Mouse (Mus musculus): ENCODE results near the gene Arpp21.
A peak's percentile ranks its signal among the peaks of the same experiment; 100 is the strongest.

The Arpp21 gene

DNA sequence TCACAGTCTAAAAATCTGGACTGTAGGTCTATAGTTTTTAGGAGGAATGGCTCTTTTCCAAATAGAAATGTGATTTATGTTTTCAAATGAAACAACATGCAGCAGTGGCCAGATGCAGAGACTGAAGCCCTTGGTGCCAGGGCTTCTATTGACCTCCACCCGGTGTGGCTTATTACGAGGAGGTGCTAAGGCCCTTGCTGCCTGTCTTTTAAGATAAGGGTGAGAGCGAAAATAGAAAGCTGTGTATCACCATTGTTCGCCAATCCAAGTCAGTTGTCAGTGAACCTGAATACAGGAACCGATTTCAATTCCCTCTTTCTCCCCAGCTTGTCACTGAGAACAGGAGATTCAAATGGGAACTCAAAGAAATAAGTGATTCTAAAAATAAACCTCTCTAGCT is 57.3 kb downstream of the Arpp21 start:
- DNase-seq (ENCODE audit: low spot score in 2 of 2) = peak; percentile 6 to 24

DNA sequence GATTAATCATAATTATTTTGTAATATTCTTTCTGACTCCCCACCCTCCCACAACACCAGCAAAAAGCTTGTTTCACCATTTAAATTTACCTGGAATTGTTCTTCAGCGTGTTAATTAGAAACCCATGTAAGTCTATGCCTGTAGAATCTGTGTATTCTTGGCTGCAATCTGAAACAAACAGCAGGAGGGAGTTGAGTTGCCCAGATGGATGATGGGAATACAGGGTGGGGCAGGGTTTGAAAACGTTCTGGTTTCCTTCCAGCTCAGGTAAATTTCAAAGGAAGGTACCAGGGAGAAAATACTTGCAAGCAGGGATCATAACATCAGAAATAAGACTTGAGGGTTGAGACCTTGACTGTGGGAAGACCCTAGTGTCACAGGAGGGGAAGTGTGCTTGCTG is 58.2 kb downstream of the Arpp21 start:
- DNase-seq (ENCODE audit: low spot score in 2 of 2) = no peak

DNA sequence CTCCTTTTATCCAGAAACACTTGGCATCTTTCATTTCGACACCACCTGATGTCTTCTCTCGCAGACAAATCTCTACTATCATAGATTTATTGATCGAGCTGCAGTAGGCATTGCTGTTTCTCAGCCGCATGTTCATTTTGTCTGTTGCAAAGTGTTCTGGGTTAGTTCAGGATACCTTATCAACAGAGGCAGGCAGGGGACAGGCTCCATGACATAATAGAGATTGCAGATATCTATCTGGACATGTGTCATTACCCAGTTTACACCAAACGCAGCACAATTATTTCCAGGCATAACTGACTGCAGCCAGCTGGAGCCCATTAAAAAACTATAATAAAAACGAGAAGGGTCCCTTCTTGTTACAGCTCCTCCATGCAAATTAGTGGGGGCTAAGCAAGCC is 59.4 kb downstream of the Arpp21 start:
- DNase-seq (ENCODE audit: low spot score in 2 of 2) = no peak

DNA sequence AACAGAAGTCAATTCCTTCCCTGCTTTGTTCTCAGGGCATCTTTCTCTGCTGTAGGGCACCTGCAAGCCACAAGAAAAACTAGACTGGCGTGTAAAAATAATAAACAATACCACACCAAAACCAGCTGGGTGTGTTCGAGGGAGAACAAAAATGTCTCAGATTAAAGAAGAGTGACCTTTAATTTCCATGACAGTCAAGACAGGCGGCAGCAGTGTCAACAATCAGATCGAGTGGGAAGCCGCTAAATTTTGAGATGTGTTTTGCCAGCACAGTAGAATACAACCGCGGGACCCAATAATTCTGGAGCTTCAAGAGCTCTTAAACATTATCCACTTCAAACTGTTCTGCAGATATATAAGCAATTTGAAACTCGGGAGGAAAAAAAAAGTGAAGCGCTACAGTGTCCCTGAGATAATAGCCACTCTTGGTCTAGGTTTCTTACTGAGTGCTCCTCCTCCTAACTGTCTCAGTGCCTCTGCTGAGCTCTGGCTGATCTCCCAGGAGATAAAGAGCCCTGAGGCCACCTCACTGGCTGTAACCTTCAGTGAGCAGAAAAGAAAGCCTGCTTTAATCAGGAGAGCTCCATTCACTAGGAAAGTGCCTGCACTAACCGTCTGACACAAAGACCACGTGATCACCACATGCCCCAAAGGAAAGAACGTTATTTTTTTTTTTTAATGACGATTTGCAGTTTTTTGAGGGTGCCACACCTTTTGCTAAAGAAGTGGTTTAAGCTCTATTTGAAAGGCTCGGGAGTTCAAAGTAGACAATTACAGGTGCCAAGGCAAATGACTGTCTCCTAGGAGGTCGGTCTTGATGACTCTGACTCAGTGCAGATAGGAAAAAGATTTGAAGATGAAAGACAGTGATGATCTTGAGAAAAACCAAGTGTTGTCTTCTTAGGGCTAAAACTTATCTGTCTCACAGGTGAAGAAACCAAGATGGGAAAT is 61.1 kb downstream of the Arpp21 start:
- no peak for DNase-seq (ENCODE audit: low spot score in 2 of 2)

DNA sequence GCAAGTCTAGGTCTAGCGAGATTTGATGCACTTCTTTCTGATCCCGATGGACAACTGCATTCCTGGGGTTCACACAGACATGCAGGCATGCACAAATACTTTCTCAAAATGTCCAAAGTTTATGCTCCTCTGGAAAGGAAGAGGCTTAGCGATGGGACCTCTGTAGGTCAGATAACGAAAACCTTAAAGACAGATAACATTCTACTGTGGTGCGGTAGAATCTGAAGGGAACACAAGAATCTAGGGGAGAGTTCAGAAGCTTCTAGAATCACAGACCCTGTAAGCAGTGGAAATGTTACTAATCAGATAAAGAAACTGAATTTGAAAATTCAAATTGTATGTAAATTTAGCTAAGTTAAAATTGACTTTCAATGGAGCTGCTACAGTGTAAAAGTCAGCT is 62.0 kb downstream of the Arpp21 start:
- DNase-seq (ENCODE audit: low spot score in 2 of 2) = no peak

DNA sequence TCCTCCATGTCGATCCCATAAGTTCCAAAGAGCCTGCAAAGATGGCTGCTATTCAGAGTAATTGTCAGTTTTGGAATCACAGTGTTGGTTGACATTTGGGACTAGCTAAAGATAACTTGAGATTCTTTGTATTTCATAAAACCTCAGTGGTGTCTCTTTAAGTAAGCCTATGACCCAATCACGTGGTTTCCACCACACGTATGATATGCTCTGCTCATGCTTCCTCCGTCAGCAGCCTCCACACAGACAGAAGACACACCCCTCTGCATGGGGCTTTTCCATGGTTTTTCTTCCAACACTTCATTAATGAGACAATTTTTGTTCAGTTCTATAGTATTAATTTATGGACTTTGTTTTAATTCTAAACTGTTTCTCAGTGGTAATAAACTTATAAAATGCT is 71.1 kb downstream of the Arpp21 start:
- DNase-seq (ENCODE audit: low spot score in 2 of 2) = no peak

DNA sequence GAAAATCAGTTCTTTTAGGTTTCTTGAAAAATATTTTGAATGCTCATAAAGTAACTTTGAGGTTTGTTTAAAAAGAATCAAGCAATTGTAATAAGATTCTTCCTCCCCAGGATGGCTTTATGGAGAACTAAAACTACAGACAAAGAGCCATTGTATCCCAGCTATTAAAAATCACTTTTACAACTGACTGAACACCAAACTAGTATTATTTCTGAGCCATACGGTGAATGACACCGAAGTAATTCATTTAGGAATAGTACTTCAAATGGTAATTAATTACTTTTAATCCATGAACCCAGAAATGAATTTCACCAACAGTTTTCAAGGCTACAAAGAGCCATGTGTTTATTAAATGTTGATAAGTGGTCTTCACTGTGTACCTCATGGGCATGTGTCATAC is 74.8 kb downstream of the Arpp21 start:
- no peak for DNase-seq (ENCODE audit: low spot score in 2 of 2)

DNA sequence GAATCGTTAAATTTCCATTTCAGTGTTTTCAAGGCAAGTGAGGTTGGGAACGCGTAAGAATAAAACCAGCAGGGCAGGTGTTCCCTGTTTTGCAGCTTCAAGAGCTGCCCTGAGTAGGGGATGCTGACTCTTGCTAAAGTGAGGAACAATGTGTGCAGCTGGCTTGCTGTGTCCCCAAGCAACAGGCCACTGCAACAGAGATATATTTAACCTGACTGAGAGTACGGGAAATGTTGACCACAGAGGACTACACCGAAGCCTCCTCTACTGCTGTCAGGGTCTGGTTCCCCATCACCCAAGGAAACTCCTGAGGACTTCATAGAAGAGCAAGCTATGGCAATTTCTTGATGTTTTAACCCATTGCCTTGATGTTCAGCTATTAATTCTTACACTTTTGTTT is 81.8 kb downstream of the Arpp21 start:
- DNase-seq (ENCODE audit: low spot score in 2 of 2) = no peak

DNA sequence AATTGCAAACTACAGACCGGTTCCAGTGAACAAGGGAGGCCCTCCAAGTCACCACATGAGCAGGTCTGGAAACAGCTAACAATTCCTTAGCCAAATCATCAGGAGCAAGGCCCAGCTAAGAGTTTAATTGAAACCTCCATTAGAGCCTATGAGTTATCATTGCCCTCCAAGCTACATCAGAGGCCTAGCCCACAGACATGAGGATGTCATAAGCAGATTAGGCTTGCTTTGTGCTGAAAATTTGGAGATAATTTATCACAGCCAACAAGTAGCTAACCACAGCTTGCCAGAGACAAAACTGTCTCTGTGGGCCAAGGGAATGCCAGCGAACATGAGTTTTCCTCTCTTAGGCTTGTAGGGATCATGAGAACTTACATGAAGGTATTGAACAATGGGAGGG is 83.0 kb downstream of the Arpp21 start:
- no peak for DNase-seq (ENCODE audit: low spot score in 2 of 2)

DNA sequence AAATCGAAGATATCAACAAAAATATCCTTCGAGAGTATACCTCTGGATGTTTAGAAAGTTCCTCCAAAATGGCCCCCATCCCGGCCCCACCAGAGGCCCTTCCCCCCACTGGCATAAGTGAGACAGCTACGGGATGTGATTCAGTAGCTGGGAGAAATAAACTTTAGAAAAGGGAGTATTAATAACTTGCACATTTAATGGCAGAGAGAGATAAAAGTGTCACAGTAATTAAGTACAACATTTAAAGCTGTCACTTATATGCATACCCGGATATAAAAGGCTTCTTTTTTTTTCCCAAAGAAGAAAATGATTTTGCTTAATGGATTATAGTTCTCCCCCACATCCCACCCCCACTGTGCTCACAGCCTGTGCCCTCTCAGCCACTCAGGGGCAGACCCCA is 84.6 kb downstream of the Arpp21 start:
- no peak for DNase-seq (ENCODE audit: low spot score in 2 of 2)

DNA sequence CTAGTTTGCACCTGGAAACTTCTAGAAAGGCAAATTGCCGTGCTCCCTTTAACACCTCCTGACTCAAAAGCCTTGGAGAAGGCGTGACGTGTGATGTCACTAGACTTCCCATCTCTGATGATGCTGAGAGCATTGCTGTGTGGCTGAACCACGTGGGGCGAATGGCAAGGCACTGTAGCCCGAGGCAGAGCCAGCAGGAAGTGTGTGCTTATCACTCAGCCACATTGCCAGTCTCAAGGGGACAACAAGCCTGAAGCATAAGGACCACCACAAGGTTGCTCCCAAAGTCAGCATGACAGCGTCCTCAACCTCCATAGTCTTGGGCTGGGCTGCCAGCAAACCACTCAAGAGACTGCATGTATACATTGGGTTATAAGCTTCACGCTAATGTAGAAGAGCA is 95.1 kb downstream of the Arpp21 start:
- DNase-seq (ENCODE audit: low spot score in 2 of 2) = no peak

DNA sequence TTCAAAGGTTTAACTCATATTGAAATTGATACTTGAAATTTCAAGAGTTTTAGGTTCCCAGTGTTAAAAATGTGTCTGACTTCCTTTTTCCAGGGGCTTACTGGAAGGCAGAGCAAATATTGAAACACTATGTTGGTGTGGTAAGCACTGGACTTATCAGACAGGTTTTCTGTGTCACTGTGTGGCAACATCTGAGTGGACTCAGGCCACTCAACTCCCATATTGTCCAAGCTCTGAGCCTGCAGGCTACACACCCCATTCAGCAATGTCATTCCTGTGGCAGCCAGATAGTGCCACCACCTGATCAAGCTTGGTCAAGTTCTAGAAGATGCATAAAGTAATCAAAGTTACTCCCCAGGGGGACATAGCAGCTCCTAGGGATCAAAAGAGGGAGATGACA is 97.9 kb downstream of the Arpp21 start:
- no peak for DNase-seq (ENCODE audit: low spot score in 2 of 2)

DNA sequence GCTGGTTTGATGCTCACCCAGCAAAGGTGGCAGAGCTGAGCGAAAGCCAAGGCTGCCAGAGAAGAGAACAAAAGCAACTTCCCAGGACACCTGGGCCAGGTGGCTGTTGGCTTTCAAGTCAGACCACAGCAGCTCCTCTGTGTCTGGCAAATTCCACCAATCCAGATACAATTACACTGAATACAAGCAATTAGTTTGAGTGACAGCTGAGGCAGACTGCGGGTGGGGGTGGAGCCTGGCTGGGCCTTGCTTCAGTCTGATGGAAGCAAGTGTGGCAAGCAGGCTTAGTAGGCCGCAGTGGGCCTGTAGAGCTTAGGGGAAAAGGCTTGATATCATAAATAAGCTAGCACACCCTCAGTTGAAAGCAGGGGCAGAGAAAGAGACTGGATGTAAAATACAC is 104.9 kb downstream of the Arpp21 start:
- no peak for DNase-seq (ENCODE audit: low spot score in 2 of 2)

DNA sequence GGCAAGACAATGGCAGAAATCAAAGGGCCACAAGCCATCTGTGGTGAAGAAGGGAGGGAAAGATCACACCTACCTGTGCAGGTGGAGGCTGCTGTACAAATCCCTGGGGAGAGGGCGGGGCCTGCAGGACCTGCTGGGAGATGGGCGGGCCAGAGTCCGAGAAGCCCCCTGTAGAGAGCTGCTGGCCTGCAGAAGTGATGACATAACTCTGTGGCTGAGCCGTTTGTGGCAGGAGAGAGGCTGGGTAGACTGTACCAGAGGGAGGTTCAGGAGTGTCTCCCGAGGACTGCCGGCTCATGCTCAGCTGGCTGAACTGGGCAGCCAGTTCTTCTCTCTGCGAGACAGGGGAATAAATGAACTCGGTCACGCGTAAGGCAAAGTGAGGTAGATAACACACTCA is 111.1 kb downstream of the Arpp21 start:
- DNase-seq (ENCODE audit: low spot score in 2 of 2) = no peak

DNA sequence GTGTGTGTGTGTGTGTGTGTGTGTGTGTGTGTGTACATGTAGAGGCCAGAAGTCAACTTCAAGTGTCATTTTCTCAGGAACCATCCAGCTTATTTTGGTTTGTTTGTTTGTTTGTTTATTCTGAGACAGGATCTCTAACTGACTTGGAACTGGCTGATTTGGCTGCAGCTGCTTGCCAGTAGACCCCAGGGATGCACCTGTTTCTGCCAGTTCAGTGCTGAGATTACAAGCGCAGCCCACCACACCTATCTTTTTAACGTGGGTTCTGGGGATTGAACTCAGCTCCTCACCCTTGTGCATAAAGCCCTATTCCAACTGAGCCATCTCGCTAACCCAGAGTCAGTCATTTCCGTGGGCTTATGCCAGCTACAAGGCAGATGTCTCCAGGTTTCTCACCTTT is 111.6 kb downstream of the Arpp21 start:
- no peak for DNase-seq (ENCODE audit: low spot score in 2 of 2)

DNA sequence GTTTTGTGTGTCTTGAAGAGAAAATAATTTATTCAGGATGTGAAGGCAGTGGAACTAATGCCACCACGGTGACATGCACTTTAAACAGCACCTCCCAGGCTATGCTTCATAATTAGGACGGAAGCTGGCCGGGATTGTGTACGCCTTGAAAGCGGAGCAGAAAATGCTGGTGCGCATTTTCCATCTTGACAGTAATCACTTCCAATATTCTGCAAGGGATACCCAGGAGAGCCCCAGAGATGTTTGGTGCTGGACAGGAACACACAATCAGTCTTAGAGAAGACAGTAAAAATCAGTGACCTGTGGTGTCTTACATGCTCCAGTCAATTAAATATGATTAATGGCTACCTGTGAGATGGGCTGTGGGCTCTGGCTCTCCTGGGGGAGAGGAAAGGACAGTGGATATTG is 112.3 kb downstream of the Arpp21 start:
- no peak for DNase-seq (ENCODE audit: low spot score in 2 of 2)

DNA sequence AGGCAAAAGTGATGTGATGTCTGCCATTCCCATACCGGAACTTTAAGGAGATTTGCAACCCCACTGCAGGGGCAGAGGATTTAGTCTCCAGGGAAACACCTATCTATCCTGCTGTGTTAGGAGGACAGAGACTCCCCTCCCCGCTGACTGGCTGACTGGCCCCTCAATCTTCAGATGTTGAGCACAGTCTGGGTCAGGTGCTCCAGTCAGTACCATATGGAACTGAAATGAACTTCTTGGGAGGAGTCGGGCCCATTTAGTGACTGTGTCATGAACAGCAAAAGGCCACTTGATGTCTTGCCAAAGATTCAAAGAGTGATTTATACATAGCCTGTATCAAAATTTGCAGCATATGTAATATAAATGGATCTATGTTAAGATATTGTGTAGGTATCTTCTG is 116.2 kb downstream of the Arpp21 start:
- no peak for DNase-seq (ENCODE audit: low spot score in 2 of 2)

DNA sequence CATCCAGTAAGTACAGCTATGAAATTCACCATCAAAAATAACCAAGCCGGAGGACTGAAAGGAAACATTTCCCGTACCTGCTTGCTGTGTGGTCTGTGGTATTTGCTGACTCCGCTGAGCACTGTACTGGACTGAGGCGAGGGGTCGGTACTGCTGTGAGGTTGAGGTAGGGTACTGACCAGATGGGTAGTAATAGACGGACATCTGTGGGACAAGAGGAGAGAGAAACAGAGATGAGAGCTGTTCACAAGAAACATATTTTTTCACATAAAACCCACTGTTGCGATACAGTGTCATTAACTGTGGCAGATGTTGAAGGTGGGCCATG is 116.7 kb downstream of the Arpp21 start:
- DNase-seq (ENCODE audit: low spot score in 2 of 2) = no peak

DNA sequence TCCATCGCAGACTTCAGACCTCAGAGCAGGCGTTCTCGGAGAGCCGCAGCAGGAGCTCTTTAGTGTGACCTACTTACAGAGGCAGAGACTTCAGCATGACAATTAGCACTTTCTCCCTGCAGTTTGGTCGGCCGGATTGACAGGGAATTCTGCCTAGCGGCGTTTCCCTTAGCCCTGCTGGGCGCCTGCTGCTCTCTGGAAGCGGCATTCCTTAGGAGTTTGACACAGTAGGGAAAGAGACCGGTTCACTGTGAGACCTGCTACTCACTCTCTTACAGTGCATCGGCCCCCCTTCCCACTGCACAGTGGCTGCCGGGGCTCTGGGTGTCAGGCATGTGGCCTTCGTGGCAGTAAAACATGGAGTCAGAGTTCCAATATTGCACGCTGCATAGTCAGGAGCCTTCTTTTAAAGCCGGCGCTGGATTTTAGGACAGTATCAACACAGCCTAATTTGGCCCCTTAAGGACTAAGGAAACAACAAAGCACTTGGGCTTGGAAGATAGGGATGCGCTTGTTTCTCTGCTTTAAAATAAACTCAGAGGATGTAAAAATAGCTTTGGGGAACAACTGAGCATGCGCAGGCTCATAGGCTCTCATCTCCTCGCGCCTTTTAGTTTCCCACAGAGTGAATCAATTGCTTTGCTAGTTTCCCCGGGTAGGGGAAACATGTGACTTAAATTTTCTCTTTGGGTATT is 117.2 kb downstream of the Arpp21 start:
- DNase-seq (ENCODE audit: low spot score in 2 of 2) = peak in 1 of 2 experiments; percentile 7

DNA sequence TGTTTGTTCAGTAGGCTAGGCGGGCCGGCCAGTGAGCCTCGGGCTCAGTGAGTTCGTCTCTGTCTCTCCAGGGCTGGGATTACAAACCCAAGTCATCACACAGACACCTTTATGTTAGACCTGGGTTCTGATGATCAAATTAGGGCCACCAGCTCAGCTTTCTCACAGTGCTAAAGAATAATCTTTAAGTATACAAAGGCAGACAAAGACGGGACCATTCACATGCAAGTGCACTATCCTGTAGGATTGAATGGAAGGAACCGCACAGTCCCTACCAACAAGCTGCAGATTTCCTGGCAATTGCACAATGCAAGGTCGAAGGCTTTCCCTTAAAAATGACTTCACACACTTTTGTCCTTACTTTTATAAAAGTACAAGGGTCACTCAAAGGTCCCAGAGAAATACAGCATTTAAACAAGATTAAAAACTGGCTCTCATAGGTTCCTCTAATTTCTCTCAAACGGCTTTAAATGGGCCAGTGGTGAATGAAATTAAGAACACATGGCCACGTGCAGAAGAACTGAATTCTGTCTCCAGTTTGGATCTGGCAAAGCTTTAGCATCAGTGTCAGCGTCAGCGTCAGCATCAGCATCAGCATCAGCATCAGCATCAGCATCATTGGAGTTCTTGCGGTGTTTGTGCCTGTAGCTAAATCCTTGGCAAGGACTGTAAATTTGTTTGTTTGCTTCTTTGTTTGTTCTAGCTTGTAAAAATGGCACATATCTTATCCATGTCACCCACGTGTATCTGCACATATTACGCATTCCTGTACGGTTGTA is 117.9 kb downstream of the Arpp21 start:
- DNase-seq (ENCODE audit: low spot score in 2 of 2) = no peak

DNA sequence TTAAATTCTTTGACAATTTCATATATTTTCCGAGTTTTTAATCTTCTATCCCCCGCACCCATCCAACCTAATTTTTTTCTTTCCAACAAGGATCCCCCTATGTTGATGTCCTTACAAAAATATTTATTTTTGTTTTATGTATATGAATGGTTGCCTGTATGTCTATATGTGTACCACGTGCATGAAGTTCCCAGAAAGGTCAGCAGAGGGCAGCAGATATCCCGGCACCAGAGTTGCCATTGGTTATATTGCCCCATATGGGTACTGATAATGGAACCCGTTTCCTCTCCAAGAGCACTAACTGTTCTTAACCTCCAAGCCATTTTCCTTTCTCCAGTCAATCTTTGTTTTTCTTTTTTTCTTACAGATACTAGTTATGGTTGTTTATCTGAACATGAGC is 124.1 kb downstream of the Arpp21 start:
- DNase-seq (ENCODE audit: low spot score in 2 of 2) = no peak

DNA sequence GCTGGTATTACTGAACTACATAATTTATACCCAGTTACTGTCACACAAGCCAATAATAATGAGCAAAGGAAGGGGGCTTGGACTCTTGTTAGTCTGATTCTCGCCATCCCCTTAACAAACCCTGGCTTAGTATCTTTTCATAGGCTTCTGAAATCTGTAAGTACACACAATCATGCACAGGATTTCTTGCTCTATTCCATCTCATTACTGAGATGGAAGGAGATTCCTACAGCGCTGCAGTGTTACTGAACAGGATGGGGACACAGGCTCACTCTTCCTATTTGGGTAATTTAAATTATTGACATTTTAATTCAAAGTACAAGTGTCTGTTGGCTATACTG is 132.9 kb downstream of the Arpp21 start:
- no peak for DNase-seq (ENCODE audit: low spot score in 2 of 2)
